Comparison of ENCODE assay signal across 23 mouse cellular contexts in the genomic region with DNA sequence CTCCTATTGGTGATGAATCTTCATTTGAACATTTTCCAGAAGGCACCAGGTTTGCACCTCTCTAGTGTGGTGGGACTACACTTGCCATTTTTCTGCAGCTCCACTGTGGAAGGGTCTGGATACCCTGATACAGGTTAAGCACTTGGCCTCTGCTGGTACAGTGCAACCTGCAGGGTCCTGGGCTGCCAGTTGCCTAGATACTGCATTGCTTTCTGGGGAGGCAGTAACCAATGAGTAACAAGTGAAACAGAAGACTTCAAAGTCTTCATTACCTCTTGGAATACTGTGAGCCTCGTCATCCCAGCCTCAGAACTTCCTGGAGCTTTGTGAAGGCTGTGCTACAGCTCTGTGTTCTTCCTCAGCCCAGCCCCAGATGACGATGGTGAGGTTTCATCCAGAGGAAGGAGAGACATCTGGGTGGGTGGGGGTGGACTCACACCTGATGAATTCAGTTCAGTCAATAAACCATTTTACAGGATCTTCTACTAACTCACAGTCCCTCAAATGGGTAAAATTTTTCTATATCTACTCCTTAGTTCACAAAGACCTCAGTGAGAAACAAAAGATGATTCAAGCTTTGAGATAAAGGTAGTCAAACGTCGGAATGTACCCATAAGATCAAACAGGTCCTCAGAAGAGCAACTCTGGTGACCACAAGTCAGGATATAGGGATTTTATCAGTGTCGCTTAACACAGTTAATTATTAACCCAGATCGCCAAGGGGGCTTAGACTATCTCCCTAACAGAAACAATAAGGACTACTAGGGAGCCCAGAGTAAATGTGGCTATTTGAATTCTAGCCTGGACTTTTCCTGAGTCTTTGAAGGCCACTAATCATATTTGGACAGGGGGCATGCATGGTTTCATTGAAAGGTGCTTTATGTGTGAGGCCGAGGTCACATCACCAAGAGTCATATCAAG.
DNase-seq lines count a peak whose midpoint lies in the region; ATAC-seq and TF ChIP-seq lines count a peak whose summit lies in the region.
"Had no signal": no experiment of that assay in that cellular context is flagged by ENCODE, and none has a peak within 500 bp of the region (broad histone marks: within the 10 kb centered on the region; RNA-seq: fewer than 3 reads in every experiment).

No protein-coding gene starts in this region.

- H3K4me2 ChIP-seq in liver, embryonic 11.5 days, result no peak overlapping the region
- H3K4me2 ChIP-seq in liver, embryonic 12.5 days, result no peak overlapping the region
- H3K4me2 ChIP-seq in stomach, embryonic 14.5 days (replicated peaks; ENCODE audit: low read depth, low read length), result no peak overlapping the region
- H3K4me2 ChIP-seq in stomach, postnatal 0 days (replicated peaks; ENCODE audit: low read depth), result no peak overlapping the region
- H3K4me2 ChIP-seq in intestine, embryonic 16.5 days (ENCODE audit: low read depth, low read length), result no peak overlapping the region
- H3K4me2 ChIP-seq: forebrain, embryonic 13.5 days; heart, embryonic 13.5 days; hindbrain, embryonic 12.5 days; hindbrain, embryonic 15.5 days had no signal

- TF ChIP-seq CTCF in stomach, postnatal 0 days (IDR thresholded peaks at IDR 0.05; ENCODE audit: low read depth), result no peak

- no peak for TF ChIP-seq EP300 in stomach, postnatal 0 days (optimal IDR thresholded peaks at IDR 0.05)

- 0 out of 2 replicates have a peak, but pooled peaks have one; percentile 34 for ATAC-seq in liver, embryonic 11.5 days (replicated peaks; ENCODE audit: low FRiP score)
- no peak for ATAC-seq in liver, embryonic 12.5 days
- peak; percentile 67 for ATAC-seq in stomach, embryonic 14.5 days (ENCODE audit: insufficient number of reproducible peaks, insufficient read depth, low FRiP score, low read depth)
- no peak for ATAC-seq in stomach, postnatal 0 days (ENCODE audit: low FRiP score, low TSS enrichment)
- ATAC-seq in intestine, embryonic 16.5 days, result peak; percentile 54
- ATAC-seq: activated CD4-positive, CD25-positive, alpha-beta regulatory T cell, adult 4 months; CD4-positive, CD25-positive, alpha-beta regulatory T cell, adult 4 months; forebrain, embryonic 13.5 days; forebrain, embryonic 16.5 days had no signal

- H3K4me1 ChIP-seq in liver, embryonic 11.5 days (replicated peaks; ENCODE audit: control insufficient read depth, insufficient read depth, low read length), result no peaks in the 10 kb centered on the region
- H3K4me1 ChIP-seq in liver, embryonic 12.5 days, result no peaks in the 10 kb centered on the region
- no peaks in the 10 kb centered on the region for H3K4me1 ChIP-seq in stomach, embryonic 14.5 days (ENCODE audit: control insufficient read depth, insufficient read depth, low read length)
- no peaks in the 10 kb centered on the region for H3K4me1 ChIP-seq in stomach, postnatal 0 days (replicated peaks; ENCODE audit: control insufficient read depth, insufficient read depth)
- H3K4me1 ChIP-seq in intestine, embryonic 16.5 days (ENCODE audit: control insufficient read depth, insufficient read depth, low read length), result 0 out of 2 replicates have a peak, but pooled peaks cover 2% of the 10 kb centered on the region
- H3K4me1 ChIP-seq: forebrain, embryonic 13.5 days; heart, embryonic 13.5 days; hindbrain, embryonic 12.5 days; hindbrain, embryonic 15.5 days had no signal

- H3K9me3 ChIP-seq in liver, embryonic 11.5 days (ENCODE audit: control insufficient read depth, low read length), result no peaks in the 10 kb centered on the region
- H3K9me3 ChIP-seq in liver, embryonic 12.5 days (replicated peaks), result no peaks in the 10 kb centered on the region
- no peaks in the 10 kb centered on the region for H3K9me3 ChIP-seq in stomach, embryonic 14.5 days (ENCODE audit: control insufficient read depth, low read depth, low read length)
- no peaks in the 10 kb centered on the region for H3K9me3 ChIP-seq in stomach, postnatal 0 days (ENCODE audit: control insufficient read depth, low read length)
- H3K9me3 ChIP-seq in intestine, embryonic 16.5 days (ENCODE audit: control insufficient read depth, low read length), result no peaks in the 10 kb centered on the region
- H3K9me3 ChIP-seq: forebrain, embryonic 10.5 days; forebrain, embryonic 13.5 days; heart, embryonic 13.5 days; hindbrain, embryonic 12.5 days; hindbrain, embryonic 15.5 days had no signal

- no peak for DNase-seq in liver, embryonic 11.5 days (ENCODE audit: low spot score)
- DNase-seq in stomach, postnatal 0 days (ENCODE audit: low spot score), result no peak
- peak; percentile 22 for DNase-seq in yolk sac, embryonic 10.5 days (ENCODE audit: low spot score)
- no peak for DNase-seq in cerebellum, adult 9-11 months
- no peak for DNase-seq in heart, adult 18-20 months
- DNase-seq: adrenal gland, adult 8-10 months; adrenal gland, postnatal 25 days; cerebellum, adult 11-12 months; cerebellum, adult 8-10 months; cerebellum, postnatal 14 days; gastrocnemius, postnatal 10 days; gastrocnemius, postnatal 36 days had no signal

- no peak overlapping the region for H3K4me3 ChIP-seq in liver, embryonic 11.5 days (ENCODE audit: low read depth, low read length)
- no peak overlapping the region for H3K4me3 ChIP-seq in liver, embryonic 12.5 days
- H3K4me3 ChIP-seq in stomach, embryonic 14.5 days (ENCODE audit: low read depth, low read length), result no peak overlapping the region
- H3K4me3 ChIP-seq in stomach, postnatal 0 days (ENCODE audit: low read depth, low read length), result no peak overlapping the region
- no peak overlapping the region for H3K4me3 ChIP-seq in intestine, embryonic 16.5 days (ENCODE audit: low read length)
- H3K4me3 ChIP-seq: forebrain, embryonic 10.5 days; forebrain, embryonic 13.5 days; heart, embryonic 13.5 days; hindbrain, embryonic 12.5 days; hindbrain, embryonic 15.5 days had no signal

- 49% methylated on average over 7 of the region's 7 CpGs for WGBS in liver, embryonic 11.5 days
- WGBS in liver, embryonic 12.5 days (ENCODE audit: insufficient replicate concordance), result 51% methylated on average over 7 of the region's 7 CpGs
- WGBS in stomach, embryonic 14.5 days, result 59% methylated on average over 7 of the region's 7 CpGs
- 54% methylated on average over 7 of the region's 7 CpGs for WGBS in stomach, postnatal 0 days
- 50% methylated on average over 7 of the region's 7 CpGs for WGBS in intestine, embryonic 16.5 days

- H3K9ac ChIP-seq in liver, embryonic 11.5 days (ENCODE audit: low read depth, low read length), result no peak overlapping the region
- no peak overlapping the region for H3K9ac ChIP-seq in liver, embryonic 12.5 days
- H3K9ac ChIP-seq in stomach, embryonic 14.5 days (replicated peaks; ENCODE audit: low read depth, low read length), result no peak overlapping the region
- H3K9ac ChIP-seq in stomach, postnatal 0 days (ENCODE audit: low read length), result no peak overlapping the region
- H3K9ac ChIP-seq in intestine, embryonic 16.5 days (ENCODE audit: low read depth, low read length), result no peak overlapping the region
- H3K9ac ChIP-seq: forebrain, embryonic 13.5 days; heart, embryonic 13.5 days; hindbrain, embryonic 12.5 days; hindbrain, embryonic 15.5 days had no signal

- no peak overlapping the region for H3K27ac ChIP-seq in liver, embryonic 11.5 days (ENCODE audit: low read depth, low read length)
- no peak overlapping the region for H3K27ac ChIP-seq in liver, embryonic 12.5 days
- H3K27ac ChIP-seq in stomach, embryonic 14.5 days (ENCODE audit: low read length), result no peak overlapping the region; the same call in 1 of the 2 replicates
- H3K27ac ChIP-seq in stomach, postnatal 0 days (replicated peaks), result no peak overlapping the region
- no peak overlapping the region for H3K27ac ChIP-seq in intestine, embryonic 16.5 days (ENCODE audit: low read length)
- H3K27ac ChIP-seq: forebrain, embryonic 10.5 days; forebrain, embryonic 13.5 days; heart, embryonic 13.5 days; hindbrain, embryonic 12.5 days; hindbrain, embryonic 15.5 days had no signal

- no peaks in the 10 kb centered on the region for H3K36me3 ChIP-seq in liver, embryonic 11.5 days (ENCODE audit: control insufficient read depth, insufficient read depth, low read length)
- H3K36me3 ChIP-seq in liver, embryonic 12.5 days, result no peaks in the 10 kb centered on the region
- H3K36me3 ChIP-seq in stomach, embryonic 14.5 days (ENCODE audit: control insufficient read depth, insufficient read depth, low read length), result no peaks in the 10 kb centered on the region
- no peaks in the 10 kb centered on the region for H3K36me3 ChIP-seq in stomach, postnatal 0 days (ENCODE audit: control insufficient read depth, insufficient read depth, low read length)
- H3K36me3 ChIP-seq in intestine, embryonic 16.5 days (ENCODE audit: control insufficient read depth, insufficient read depth, low read length), result no peaks in the 10 kb centered on the region
- H3K36me3 ChIP-seq: forebrain, embryonic 10.5 days; heart, embryonic 13.5 days; hindbrain, embryonic 12.5 days; hindbrain, embryonic 15.5 days had no signal

- no peaks in the 10 kb centered on the region for H3K27me3 ChIP-seq in liver, embryonic 11.5 days (replicated peaks; ENCODE audit: control insufficient read depth, insufficient read depth, low read length)
- no peaks in the 10 kb centered on the region for H3K27me3 ChIP-seq in liver, embryonic 12.5 days (replicated peaks)
- no peaks in the 10 kb centered on the region for H3K27me3 ChIP-seq in stomach, embryonic 14.5 days (ENCODE audit: control insufficient read depth, insufficient read depth, low read length)
- no peaks in the 10 kb centered on the region for H3K27me3 ChIP-seq in stomach, postnatal 0 days (ENCODE audit: control insufficient read depth, insufficient read depth, low read length)
- no peaks in the 10 kb centered on the region for H3K27me3 ChIP-seq in intestine, embryonic 16.5 days (replicated peaks; ENCODE audit: control insufficient read depth, insufficient read depth, low read length)
- H3K27me3 ChIP-seq: forebrain, embryonic 13.5 days; heart, embryonic 13.5 days; hindbrain, embryonic 12.5 days; hindbrain, embryonic 15.5 days had no signal

Comparison
In these comparisons a context has a peak if more than half of its experiments do, and no peak if none do; other contexts are left out.
1. ATAC-seq: peak in liver, embryonic 11.5 days (single experiment), stomach, embryonic 14.5 days (single experiment) and intestine, embryonic 16.5 days (single experiment); none in liver, embryonic 12.5 days (single experiment) and stomach, postnatal 0 days (single experiment).